Comparison of ENCODE assay signal across 10 mouse cellular contexts in the genomic region with DNA sequence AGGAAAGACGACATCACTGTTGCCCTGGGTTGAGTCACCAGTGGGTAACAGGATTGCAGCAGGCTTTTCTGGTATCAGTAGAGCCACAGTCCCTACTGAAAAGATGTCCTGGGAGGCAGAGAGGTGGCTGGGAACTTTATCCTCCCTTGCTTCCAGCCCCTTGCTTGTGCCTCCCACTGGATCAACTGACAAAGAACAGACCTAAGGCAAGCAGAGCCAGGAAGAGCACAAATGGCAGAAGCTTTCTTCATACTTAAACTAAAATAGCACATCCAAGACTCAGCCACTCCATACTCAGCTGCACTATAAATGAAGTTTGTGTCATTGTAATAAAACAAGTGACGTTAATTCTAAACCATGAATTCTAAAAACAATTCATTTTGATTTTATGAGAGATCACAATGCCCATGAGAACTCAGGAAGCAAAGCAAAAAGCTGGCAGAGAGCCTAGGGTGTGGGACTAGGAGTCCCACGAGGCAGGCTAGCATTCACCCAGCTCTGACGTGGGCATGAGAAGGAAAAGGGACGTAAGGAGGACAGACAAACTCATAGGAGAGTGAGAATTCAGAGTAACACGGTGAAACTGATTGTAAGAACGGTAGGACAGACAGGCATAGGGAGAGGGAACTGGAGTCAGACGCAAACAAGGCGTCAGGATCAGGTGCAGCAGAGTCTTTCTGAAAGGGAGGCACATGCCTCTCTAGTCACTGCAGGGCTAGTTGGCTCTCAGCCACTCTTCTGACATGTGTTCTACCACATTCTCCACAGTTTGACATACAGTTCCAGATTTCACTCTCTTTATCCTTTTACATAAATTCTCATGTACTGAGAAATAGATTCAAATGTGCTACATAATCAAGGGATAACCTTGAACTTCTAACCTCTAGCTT. TPM values are rescaled to one million over a fixed set of nuclear protein-coding genes. Genes with fewer than 3 reads are reported as not detected.
A peak's percentile ranks its signal among the peaks of the same experiment; 100 is the strongest.
DNase-seq lines count a peak whose midpoint lies in the region; ATAC-seq lines count a peak whose summit lies in the region.
"Had no signal": no experiment of that assay in that cellular context is flagged by ENCODE, and none has a peak within 500 bp of the region (broad histone marks: within the 10 kb centered on the region; RNA-seq: fewer than 3 reads in every experiment).

No protein-coding gene starts in this region.

- no peak overlapping the region for H3K9ac ChIP-seq in hindbrain, embryonic 14.5 days
- H3K9ac ChIP-seq in hindbrain, embryonic 12.5 days, result no peak overlapping the region
- H3K9ac ChIP-seq: liver, postnatal 0 days had no signal

- H3K4me2 ChIP-seq in hindbrain, embryonic 14.5 days (replicated peaks), result no peak overlapping the region
- no peak overlapping the region for H3K4me2 ChIP-seq in hindbrain, embryonic 12.5 days (replicated peaks)

- no peak overlapping the region for H3K27ac ChIP-seq in hindbrain, embryonic 14.5 days
- H3K27ac ChIP-seq in hindbrain, embryonic 12.5 days, result no peak overlapping the region

- peak; percentile 94 for DNase-seq in heart, adult 11 months
- DNase-seq in heart, postnatal 25 days (ENCODE audit: low spot score), result no peak
- peak; percentile 48 to 51 for DNase-seq in right cerebral cortex, adult 2 months (ENCODE audit: low spot score in 2 of 2)
- DNase-seq in right cerebral cortex, postnatal 14 days, result no peak
- DNase-seq in large intestine, adult 2 months (ENCODE audit: low read depth, low spot score), result peak; percentile 28
- no peak for DNase-seq in hindbrain, embryonic 14.5 days (ENCODE audit: low spot score)
- DNase-seq: embryo, embryonic 11 days; liver, postnatal 0 days had no signal

- H3K4me1 ChIP-seq in hindbrain, embryonic 14.5 days (replicated peaks; ENCODE audit: control insufficient read depth, insufficient read depth, low read length), result no peaks in the 10 kb centered on the region
- no peaks in the 10 kb centered on the region for H3K4me1 ChIP-seq in hindbrain, embryonic 12.5 days

- H3K4me3 ChIP-seq in hindbrain, embryonic 14.5 days (replicated peaks; ENCODE audit: low read length), result no peak overlapping the region
- H3K4me3 ChIP-seq in hindbrain, embryonic 12.5 days, result no peak overlapping the region

- no peaks in the 10 kb centered on the region for H3K27me3 ChIP-seq in hindbrain, embryonic 14.5 days (ENCODE audit: control insufficient read depth, insufficient read depth, low read length)
- no peaks in the 10 kb centered on the region for H3K27me3 ChIP-seq in hindbrain, embryonic 12.5 days

- 58% methylated on average over 9 of the region's 9 CpGs for WGBS in large intestine, adult 2 months
- 83% methylated on average over 9 of the region's 9 CpGs for WGBS in hindbrain, embryonic 14.5 days
- 86% methylated on average over 9 of the region's 9 CpGs for WGBS in hindbrain, embryonic 12.5 days

- no peak for ATAC-seq in hindbrain, embryonic 14.5 days (ENCODE audit: low FRiP score)
- ATAC-seq in erythroblast, adult 5-6 weeks (replicated peaks; ENCODE audit: low FRiP score, poor library complexity, severe bottlenecking), result no peak; the same call in 1 of the 2 replicates
- no peak for ATAC-seq in hindbrain, embryonic 12.5 days (ENCODE audit: low FRiP score)
- ATAC-seq: liver, postnatal 0 days had no signal

- H3K9me3 ChIP-seq in hindbrain, embryonic 14.5 days (ENCODE audit: control insufficient read depth, low read length), result no peaks in the 10 kb centered on the region
- H3K9me3 ChIP-seq in hindbrain, embryonic 12.5 days (replicated peaks), result no peaks in the 10 kb centered on the region

- H3K36me3 ChIP-seq in hindbrain, embryonic 14.5 days (replicated peaks; ENCODE audit: control insufficient read depth, insufficient read depth), result peaks cover 85% of the 10 kb centered on the region
- peaks cover 60% of the 10 kb centered on the region for H3K36me3 ChIP-seq in hindbrain, embryonic 12.5 days

- intact Hi-C loops in heart, postnatal 25 days (cut with DNase I), result no loop called here

RNA-seq across cellular contexts. Expression of gene Ttbk2, which starts 21.3 kb away (rescaled TPM):
- 10 to 100 TPM; 12.4 to 15.4 TPM for total RNA-seq in heart, postnatal 25 days (2021)
- polyA plus RNA-seq in large intestine, adult 2 months (2012; rRNA removed), result 0.58 and 1.3 TPM in 2 replicates
- 17.4 and 18.1 TPM in 2 replicates for polyA plus RNA-seq in hindbrain, embryonic 14.5 days (2014; fragmentation: Nextera tagmentation; extraction: Ambion mirVana)
- 1.2 and 3.1 TPM in 2 replicates for total RNA-seq in erythroblast, adult 5-6 weeks (2015; ENCODE audit: low replicate concordance)
- total RNA-seq in erythroblast, adult 5-6 weeks (2017; ENCODE audit: low replicate concordance), result 1.1 and 1.4 TPM in 2 replicates
- 14.0 and 15.2 TPM in 2 replicates for polyA plus RNA-seq in hindbrain, embryonic 12.5 days (2016; fragmentation: Nextera tagmentation; extraction: Ambion mirVana)

RNA-seq across cellular contexts. Expression of gene Cdan1, which starts 21.8 kb away (rescaled TPM):
- total RNA-seq in heart, postnatal 25 days (2021), result 10 to 100 TPM; 10.5 to 11.1 TPM
- polyA plus RNA-seq in large intestine, adult 2 months (2012; rRNA removed), result 9.2 and 18.0 TPM in 2 replicates
- 8.9 and 9.9 TPM in 2 replicates for polyA plus RNA-seq in hindbrain, embryonic 14.5 days (2014; fragmentation: Nextera tagmentation; extraction: Ambion mirVana)
- total RNA-seq in erythroblast, adult 5-6 weeks (2015; ENCODE audit: low replicate concordance), result 5.4 and 18.4 TPM in 2 replicates
- 12.5 and 14.1 TPM in 2 replicates for total RNA-seq in erythroblast, adult 5-6 weeks (2017; ENCODE audit: low replicate concordance)
- 11.1 TPM in 2 replicates for polyA plus RNA-seq in hindbrain, embryonic 12.5 days (2016; fragmentation: Nextera tagmentation; extraction: Ambion mirVana)

Comparison
In these comparisons a context has a peak if more than half of its experiments do, and no peak if none do; other contexts are left out.
1. DNase-seq: peak in heart, adult 11 months (single experiment), right cerebral cortex, adult 2 months (2 of 2) and large intestine, adult 2 months (single experiment); none in heart, postnatal 25 days (single experiment), right cerebral cortex, postnatal 14 days (single experiment) and hindbrain, embryonic 14.5 days (single experiment).